Mouse (Mus musculus) G1E (cell line): Measurements from ENCODE around the gene Gmds.

ENCODE experiments used
- CTCF ChIP-seq: IDR thresholded peaks from 2 replicates; pipeline ENCODE4 v1.5.1; 2012; ENCODE audit warnings: low read depth, low read length, inconsistent platforms, mixed read lengths
- GATA1 ChIP-seq: IDR thresholded peaks from 2 replicates; pipeline ENCODE4 v1.6.1; 2012; ENCODE audit warnings: borderline replicate concordance, low read length, inconsistent platforms, mixed read lengths
- GATA2 ChIP-seq: IDR thresholded peaks from 2 replicates; pipeline ENCODE4 v1.6.1; 2012; ENCODE audit warnings: low read depth, low read length, inconsistent platforms, borderline replicate concordance
- POLR2AphosphoS5 ChIP-seq: IDR thresholded peaks from 2 replicates; pipeline ENCODE4 v1.6.1; 2012; ENCODE audit warnings: low read depth, low read length, inconsistent platforms; ENCODE audit not compliant: insufficient replicate concordance
- TAL1 ChIP-seq: conservative IDR thresholded peaks from 2 replicates; pipeline ENCODE4 v1.6.1; 2012; ENCODE audit warnings: low read depth, low read length, inconsistent platforms, mixed read lengths

DNA sequence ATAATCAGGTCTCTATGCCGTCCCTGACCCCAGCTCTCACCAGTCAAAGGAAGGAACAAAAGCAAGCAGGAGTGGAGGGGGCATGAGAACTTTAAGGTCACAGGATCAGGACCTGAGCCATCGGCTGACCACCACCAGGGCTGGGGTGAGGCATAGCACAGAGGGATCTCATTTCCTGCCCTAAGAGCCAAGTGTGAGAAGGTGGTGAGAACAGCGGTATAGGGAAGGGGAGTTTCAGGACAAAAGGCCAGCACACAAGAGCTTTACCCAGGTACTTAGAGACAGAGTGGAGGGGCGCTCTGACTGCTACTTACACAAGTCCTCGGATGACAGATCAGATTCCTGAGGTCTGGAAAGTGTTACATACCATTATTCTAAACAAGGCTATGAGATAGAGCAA, 426.6 kb downstream of the Gmds start:
- TF ChIP-seq CTCF = no peak
- TF ChIP-seq GATA1 = no peak
- no peak for TF ChIP-seq POLR2AphosphoS5
- no peak for TF ChIP-seq TAL1
- no peak for TF ChIP-seq GATA2
